ENCODE assay signal across 21 mouse cellular contexts in genomic region chr15:98753021-98753423, GRCm38 (mm10). TPM values are rescaled to one million over a fixed set of nuclear protein-coding genes. Genes with fewer than 3 reads are reported as not detected.
DNase-seq lines count a peak whose midpoint lies in the region; ATAC-seq and TF ChIP-seq lines count a peak whose summit lies in the region.
"Had no signal": no experiment of that assay in that cellular context is flagged by ENCODE, and none has a peak within 500 bp of the region (broad histone marks: within the 10 kb centered on the region; RNA-seq: fewer than 3 reads in every experiment).

No protein-coding gene starts in this region.

- H3K4me2 ChIP-seq in liver, embryonic 12.5 days = no peak overlapping the region
- H3K4me2 ChIP-seq in liver, postnatal 0 days (ENCODE audit: low read depth, low read length) = no peak overlapping the region
- H3K4me2 ChIP-seq in liver, embryonic 16.5 days (ENCODE audit: low read depth, low read length) = no peak overlapping the region
- H3K4me2 ChIP-seq: forebrain, embryonic 12.5 days; hindbrain, embryonic 14.5 days; limb, embryonic 13.5 days; neural tube, embryonic 12.5 days had no signal

- H3K9me3 ChIP-seq in liver, embryonic 12.5 days (replicated peaks) = no peaks in the 10 kb centered on the region
- H3K9me3 ChIP-seq in liver, postnatal 0 days (ENCODE audit: low read length) = no peaks in the 10 kb centered on the region
- no peaks in the 10 kb centered on the region for H3K9me3 ChIP-seq in liver, embryonic 16.5 days (replicated peaks; ENCODE audit: control insufficient read depth, low read length)
- H3K9me3 ChIP-seq: forebrain, embryonic 12.5 days; limb, embryonic 13.5 days; neural tube, embryonic 12.5 days had no signal

- 54% methylated on average over 8 of the region's 8 CpGs for WGBS in liver, embryonic 12.5 days (ENCODE audit: insufficient replicate concordance)
- 62% methylated on average over 8 of the region's 8 CpGs for WGBS in liver, postnatal 0 days (ENCODE audit: insufficient replicate concordance)
- WGBS in liver, embryonic 16.5 days (ENCODE audit: insufficient replicate concordance) = 46% methylated on average over 8 of the region's 8 CpGs

- peak; percentile 87 for ATAC-seq in liver, embryonic 12.5 days
- no peak for ATAC-seq in liver, postnatal 0 days
- peak; percentile 84 for ATAC-seq in liver, embryonic 16.5 days (ENCODE audit: low read depth)

- DNase-seq in liver, postnatal 0 days = no peak
- peak; percentile 51 for DNase-seq in R1 (ENCODE audit: low read depth, low spot score)
- DNase-seq in brain, adult 2 months (ENCODE audit: low read depth, low spot score) = peak; percentile 62
- DNase-seq in spleen, adult 18-20 months = no peak
- no peak for DNase-seq in c-Kit-positive CD71-positive TER-119-positive erythroid progenitor cells, embryonic 14.5 days (ENCODE audit: low spot score)
- DNase-seq: adrenal gland, postnatal 25 days; cerebellum, postnatal 10 days; embryo, embryonic 11 days; gastrocnemius, postnatal 36 days; heart, postnatal 14 days; kidney, adult 2 months; kidney, postnatal 25 days; layer of hippocampus, adult 9-11 months; thymus, adult 2 months had no signal

- peaks cover 9% of the 10 kb centered on the region; the same call in 1 of the 2 replicates for H3K36me3 ChIP-seq in liver, embryonic 12.5 days
- H3K36me3 ChIP-seq in liver, postnatal 0 days (replicated peaks; ENCODE audit: insufficient read depth, low read length) = 0 out of 2 replicates have a peak, but pooled peaks cover 2% of the 10 kb centered on the region
- no peaks in the 10 kb centered on the region; the same call in 1 of the 2 replicates for H3K36me3 ChIP-seq in liver, embryonic 16.5 days (ENCODE audit: control insufficient read depth, insufficient read depth)

- no peak overlapping the region for H3K4me3 ChIP-seq in liver, embryonic 12.5 days
- no peak overlapping the region for H3K4me3 ChIP-seq in liver, postnatal 0 days (ENCODE audit: low read depth, low read length)
- H3K4me3 ChIP-seq in liver, embryonic 16.5 days (ENCODE audit: low read depth, low read length) = no peak overlapping the region
- H3K4me3 ChIP-seq: forebrain, embryonic 12.5 days; limb, embryonic 13.5 days; neural tube, embryonic 12.5 days had no signal

- H3K4me1 ChIP-seq in liver, embryonic 12.5 days = peaks cover 19% of the 10 kb centered on the region
- H3K4me1 ChIP-seq in liver, postnatal 0 days (ENCODE audit: insufficient read depth) = 0 out of 2 replicates have a peak, but pooled peaks cover 4% of the 10 kb centered on the region
- peaks cover 6% of the 10 kb centered on the region for H3K4me1 ChIP-seq in liver, embryonic 16.5 days (ENCODE audit: control insufficient read depth, low read depth, low read length)
- H3K4me1 ChIP-seq: limb, embryonic 13.5 days; neural tube, embryonic 12.5 days had no signal

- H3K9ac ChIP-seq in liver, embryonic 12.5 days = no peak overlapping the region
- no peak overlapping the region for H3K9ac ChIP-seq in liver, postnatal 0 days (replicated peaks)
- no peak overlapping the region for H3K9ac ChIP-seq in liver, embryonic 16.5 days (ENCODE audit: low read depth, low read length)
- H3K9ac ChIP-seq: forebrain, embryonic 12.5 days; hindbrain, embryonic 14.5 days; limb, embryonic 13.5 days; neural tube, embryonic 12.5 days had no signal

- H3K27ac ChIP-seq in liver, embryonic 12.5 days = no peak overlapping the region
- no peak overlapping the region for H3K27ac ChIP-seq in liver, postnatal 0 days (ENCODE audit: low read depth)
- no peak overlapping the region for H3K27ac ChIP-seq in liver, embryonic 16.5 days (ENCODE audit: low read length)
- H3K27ac ChIP-seq: forebrain, embryonic 12.5 days; hindbrain, embryonic 14.5 days; limb, embryonic 13.5 days; neural tube, embryonic 12.5 days had no signal

- no peak for TF ChIP-seq CTCF in liver, postnatal 0 days (IDR thresholded peaks at IDR 0.05; ENCODE audit: low read depth)

- H3K27me3 ChIP-seq in liver, embryonic 12.5 days (replicated peaks) = no peaks in the 10 kb centered on the region
- no peaks in the 10 kb centered on the region for H3K27me3 ChIP-seq in liver, postnatal 0 days (ENCODE audit: insufficient read depth, low read length)
- no peaks in the 10 kb centered on the region for H3K27me3 ChIP-seq in liver, embryonic 16.5 days (ENCODE audit: control insufficient read depth, insufficient read depth, low read depth, low read length)
- H3K27me3 ChIP-seq: forebrain, embryonic 12.5 days; limb, embryonic 13.5 days; neural tube, embryonic 12.5 days had no signal

- TF ChIP-seq EP300 in liver, postnatal 0 days (IDR thresholded peaks at IDR 0.05; ENCODE audit: low read depth) = no peak

RNA-seq across cellular contexts. Expression of gene Arf3, which starts 10.0 kb away (rescaled TPM):
- polyA plus RNA-seq in liver, embryonic 12.5 days (2016; fragmentation: Nextera tagmentation; extraction: Ambion mirVana) = 22.4 TPM in 2 replicates
- polyA plus RNA-seq in liver, postnatal 0 days (2015; fragmentation: Nextera tagmentation; extraction: Ambion mirVana) = 9.6 and 10.4 TPM in 2 replicates
- 10.5 and 12.0 TPM in 2 replicates for polyA plus RNA-seq in liver, embryonic 16.5 days (2015; fragmentation: Nextera tagmentation; extraction: Ambion mirVana)

RNA-seq across cellular contexts. Expression of gene Wnt10b, which starts 24.9 kb away (rescaled TPM):
- polyA plus RNA-seq in liver, embryonic 12.5 days (2016; fragmentation: Nextera tagmentation; extraction: Ambion mirVana) = not detected in 2 replicates
- 0.04 and 0.08 TPM in 2 replicates for polyA plus RNA-seq in liver, postnatal 0 days (2015; fragmentation: Nextera tagmentation; extraction: Ambion mirVana)
- not detected in 2 replicates for polyA plus RNA-seq in liver, embryonic 16.5 days (2015; fragmentation: Nextera tagmentation; extraction: Ambion mirVana)
- polyA plus RNA-seq: hindbrain, embryonic 14.5 days had no signal

RNA-seq across cellular contexts. Expression of gene Fkbp11, which starts 25.0 kb away (rescaled TPM):
- polyA plus RNA-seq in liver, embryonic 12.5 days (2016; fragmentation: Nextera tagmentation; extraction: Ambion mirVana) = 83.5 and 90.2 TPM in 2 replicates
- 58.5 and 62.4 TPM in 2 replicates for polyA plus RNA-seq in liver, postnatal 0 days (2015; fragmentation: Nextera tagmentation; extraction: Ambion mirVana)
- polyA plus RNA-seq in liver, embryonic 16.5 days (2015; fragmentation: Nextera tagmentation; extraction: Ambion mirVana) = 172 and 182 TPM in 2 replicates

RNA-seq across cellular contexts. Expression of gene Wnt1, which starts 36.6 kb away (rescaled TPM):
- polyA plus RNA-seq in liver, embryonic 12.5 days (2016; fragmentation: Nextera tagmentation; extraction: Ambion mirVana) = not detected in 2 replicates
- polyA plus RNA-seq in liver, postnatal 0 days (2015; fragmentation: Nextera tagmentation; extraction: Ambion mirVana) = not detected in 2 replicates
- polyA plus RNA-seq in liver, embryonic 16.5 days (2015; fragmentation: Nextera tagmentation; extraction: Ambion mirVana) = not detected in 2 replicates
- polyA plus RNA-seq: kidney, adult 2 months; limb, embryonic 13.5 days; lung, embryonic 16.5 days had no signal

RNA-seq across cellular contexts. Expression of gene Ccdc65, which starts 45.0 kb away (rescaled TPM):
- polyA plus RNA-seq in liver, embryonic 12.5 days (2016; fragmentation: Nextera tagmentation; extraction: Ambion mirVana) = 0.06 TPM in 1 of 2 replicates, not detected in the other
- not detected in 2 replicates for polyA plus RNA-seq in liver, postnatal 0 days (2015; fragmentation: Nextera tagmentation; extraction: Ambion mirVana)
- not detected in 2 replicates for polyA plus RNA-seq in liver, embryonic 16.5 days (2015; fragmentation: Nextera tagmentation; extraction: Ambion mirVana)

Comparison
In these comparisons a context has a peak if more than half of its experiments do, and no peak if none do; other contexts are left out.
1. DNase-seq: peak in R1 (single experiment) and brain, adult 2 months (single experiment); none in liver, postnatal 0 days (single experiment), spleen, adult 18-20 months (0 of 2) and c-Kit-positive CD71-positive TER-119-positive erythroid progenitor cells, embryonic 14.5 days (single experiment).